8 mouse cellular contexts compared by ENCODE assay signal in genomic region chr2:53189811-53190210, GRCm38 (mm10). TPM values are rescaled to one million over a fixed set of nuclear protein-coding genes. Genes with fewer than 3 reads are reported as not detected.
DNase-seq lines count a peak whose midpoint lies in the region; ATAC-seq and TF ChIP-seq lines count a peak whose summit lies in the region.

No protein-coding gene starts in this region.

- no peak for TF ChIP-seq POLR2A in cerebellum, adult 2 months (IDR thresholded peaks at IDR 0.05; ENCODE audit: borderline replicate concordance, insufficient read depth, low read length)

- TF ChIP-seq CTCF in gastrocnemius, adult 2 months (IDR thresholded peaks at IDR 0.05), result peak; percentile 6; the same call in 1 of the 2 replicates
- TF ChIP-seq CTCF in cerebellum, adult 2 months (IDR thresholded peaks at IDR 0.05; ENCODE audit: borderline replicate concordance, insufficient read depth, low read depth, low read length), result no peak
- peak; percentile 46 for TF ChIP-seq CTCF in liver, postnatal 0 days (IDR thresholded peaks at IDR 0.05; ENCODE audit: low read depth)

- WGBS in cerebellum, adult 2 months, result 51% methylated on average over 3 of the region's 3 CpGs
- WGBS in hindbrain, embryonic 10.5 days, result 76% methylated on average over 3 of the region's 3 CpGs
- 66% methylated on average over 3 of the region's 3 CpGs for WGBS in liver, postnatal 0 days (ENCODE audit: insufficient replicate concordance)

- H3K4me1 ChIP-seq in cerebellum, adult 2 months (ENCODE audit: control insufficient read depth, insufficient read depth, low read length), result no peaks in the 10 kb centered on the region
- H3K4me1 ChIP-seq in hindbrain, embryonic 10.5 days (replicated peaks), result peaks cover 25% of the 10 kb centered on the region
- H3K4me1 ChIP-seq in liver, postnatal 0 days (ENCODE audit: insufficient read depth), result peaks cover 12% of the 10 kb centered on the region

- H3K27me3 ChIP-seq in cerebellum, adult 2 months (ENCODE audit: control insufficient read depth, insufficient read depth, low read length), result no peaks in the 10 kb centered on the region
- no peaks in the 10 kb centered on the region for H3K27me3 ChIP-seq in hindbrain, embryonic 10.5 days (ENCODE audit: insufficient read depth, poor library complexity, severe bottlenecking)
- H3K27me3 ChIP-seq in liver, postnatal 0 days (ENCODE audit: insufficient read depth, low read length), result no peaks in the 10 kb centered on the region

- H3K36me3 ChIP-seq in hindbrain, embryonic 10.5 days, result peaks cover 62% of the 10 kb centered on the region
- H3K36me3 ChIP-seq in liver, postnatal 0 days (replicated peaks; ENCODE audit: insufficient read depth, low read length), result peaks cover 13% of the 10 kb centered on the region

- no peaks in the 10 kb centered on the region for H3K9me3 ChIP-seq in hindbrain, embryonic 10.5 days
- H3K9me3 ChIP-seq in liver, postnatal 0 days (ENCODE audit: low read length), result no peaks in the 10 kb centered on the region

- no peak for ATAC-seq in liver, postnatal 0 days

- TF ChIP-seq EP300 in liver, postnatal 0 days (IDR thresholded peaks at IDR 0.05; ENCODE audit: low read depth), result no peak

- intact Hi-C loops in gastrocnemius, adult 2 months (cut with DNase I), result no loop called here
- intact Hi-C loops in gastrocnemius, postnatal 14 days (cut with DNase I; ENCODE audit: low total_unique reads), result no loop called here

- H3K4me3 ChIP-seq in gastrocnemius, adult 2 months, result peak overlapping the region; percentile 90
- H3K4me3 ChIP-seq in cerebellum, adult 2 months (replicated peaks; ENCODE audit: insufficient read depth, low read depth, low read length), result no peak overlapping the region
- peak overlapping the region; percentile 92 for H3K4me3 ChIP-seq in hindbrain, embryonic 10.5 days
- H3K4me3 ChIP-seq in liver, postnatal 0 days (ENCODE audit: low read depth, low read length), result peak overlapping the region; percentile 86

- no peak for DNase-seq in gastrocnemius, adult 2 months
- DNase-seq in gastrocnemius, postnatal 14 days, result no peak
- DNase-seq in 416B (ENCODE audit: low read depth), result peak; percentile 60
- peak; percentile 14 to 36 for DNase-seq in cerebellum, adult 2 months
- DNase-seq in hindbrain, embryonic 10.5 days (ENCODE audit: low spot score), result peak; percentile 9
- peak; percentile 24 for DNase-seq in liver, postnatal 0 days
- DNase-seq in frontal cortex, postnatal 25 days (ENCODE audit: low spot score in 2 of 2), result no peak
- no peak for DNase-seq in left cerebral cortex, adult 9 months (ENCODE audit: low spot score in 2 of 2)

- peak overlapping the region; percentile 35; the same call in 1 of the 2 replicates for H3K9ac ChIP-seq in liver, postnatal 0 days (replicated peaks)

- peak overlapping the region; percentile 68 for H3K4me2 ChIP-seq in liver, postnatal 0 days (ENCODE audit: low read depth, low read length)

- H3K27ac ChIP-seq in gastrocnemius, adult 2 months, result no peak overlapping the region
- H3K27ac ChIP-seq in cerebellum, adult 2 months (ENCODE audit: insufficient read depth, low read length), result no peak overlapping the region
- no peak overlapping the region; the same call in 1 of the 2 replicates for H3K27ac ChIP-seq in hindbrain, embryonic 10.5 days
- H3K27ac ChIP-seq in liver, postnatal 0 days (ENCODE audit: low read depth), result no peak overlapping the region

RNA-seq across cellular contexts. Expression of gene Prpf40a, which starts 1.3 kb away (rescaled TPM):
- total RNA-seq in gastrocnemius, adult 2 months (2021), result 10 to 100 TPM; 26.2 to 32.1 TPM
- total RNA-seq in gastrocnemius, postnatal 14 days (2021), result 10 to 100 TPM; 30.6 to 41.3 TPM
- polyA plus RNA-seq in cerebellum, adult 2 months (2012; rRNA removed), result 17.8 and 23.1 TPM in 2 replicates
- 145 and 194 TPM in 2 replicates for polyA plus RNA-seq in hindbrain, embryonic 10.5 days (2016; fragmentation: Nextera tagmentation; extraction: Ambion mirVana)
- polyA plus RNA-seq in liver, postnatal 0 days (2015; fragmentation: Nextera tagmentation; extraction: Ambion mirVana), result 48.8 and 57.9 TPM in 2 replicates

RNA-seq across cellular contexts. Expression of gene Arl6ip6, which starts 1.7 kb away (rescaled TPM):
- total RNA-seq in gastrocnemius, adult 2 months (2021), result 10 to 100 TPM in 1 of 2 experiments, 1 to 10 TPM in 1; 9.2 to 13.6 TPM
- 1 to 10 TPM; 9.0 to 9.2 TPM for total RNA-seq in gastrocnemius, postnatal 14 days (2021)
- polyA plus RNA-seq in cerebellum, adult 2 months (2012; rRNA removed), result 12.4 and 13.3 TPM in 2 replicates
- polyA plus RNA-seq in hindbrain, embryonic 10.5 days (2016; fragmentation: Nextera tagmentation; extraction: Ambion mirVana), result 57.4 and 71.4 TPM in 2 replicates
- polyA plus RNA-seq in liver, postnatal 0 days (2015; fragmentation: Nextera tagmentation; extraction: Ambion mirVana), result 19.9 and 21.2 TPM in 2 replicates

Comparison
In these comparisons a context has a peak if more than half of its experiments do, and no peak if none do; other contexts are left out.
1. DNase-seq: peak in 416B (single experiment), cerebellum, adult 2 months (2 of 2), hindbrain, embryonic 10.5 days (single experiment) and liver, postnatal 0 days (single experiment); none in gastrocnemius, adult 2 months (single experiment), gastrocnemius, postnatal 14 days (single experiment), frontal cortex, postnatal 25 days (0 of 2) and left cerebral cortex, adult 9 months (0 of 2).